Mouse (Mus musculus) spleen, postnatal 14 days (tissue): ENCODE measurements at regions not wholly inside any gene's neighbourhood (a gene's known extent, or its start where the extent isn't known, plus 50 kb on each side); places are given as distances from the start of the nearest gene placed in this dataset.

Experiments used
- DNase-seq, 2 experiments: peaks; one replicate each; pipeline ENCODE4 v3.0.0; 2021 to 2022; ENCODE audit warnings: low spot score in 2 of 2

GRCm38 (mm10) chr1:184138661-184139060, 104.6 kb upstream of the 1700056E22Rik start:
- DNase-seq: no peak

- no peak for DNase-seq
Measured at GRCm38 (mm10) chr1:184130897-184131296, 96.8 kb upstream of the 1700056E22Rik start.

- no peak for DNase-seq
Measured at GRCm38 (mm10) chr1:184127321-184127720, 93.2 kb upstream of the 1700056E22Rik start.

- DNase-seq: no peak
Measured at GRCm38 (mm10) chr1:184126909-184127308, 92.8 kb upstream of the 1700056E22Rik start.
